Mouse (Mus musculus) lung, embryonic 15.5 days (tissue): ENCODE measurements around the gene Slc7a7. TPM values are rescaled to one million over a fixed set of nuclear protein-coding genes. Genes with fewer than 3 reads are reported as not detected.

Experiments
- ATAC-seq: fragments of 200-750 bp; cut with Nextera tagmentation; 2 replicates; pipeline ENCODE4 v1.8.0; 2017; ENCODE audit warnings: moderate number of reproducible peaks, borderline replicate concordance; ENCODE audit not compliant: low FRiP score, low TSS enrichment; ENCODE audit errors: extremely low read depth
- H3K27ac ChIP-seq: fragments of 300-500 bp; sonication (generic); 2 replicates; pipeline ENCODE4 v1.5.1; 2015; ENCODE audit warnings: moderate library complexity, mild to moderate bottlenecking, inconsistent platforms
- H3K27me3 ChIP-seq: fragments of 300-500 bp; sonication (generic); 2 replicates; pipeline ENCODE4 v1.6.1; 2015; ENCODE audit warnings: inconsistent platforms
- H3K36me3 ChIP-seq: fragments of 300-500 bp; sonication (generic); 2 replicates; pipeline ENCODE4 v1.6.1; 2015; ENCODE audit warnings: inconsistent platforms
- H3K4me1 ChIP-seq: fragments of 300-500 bp; sonication (generic); 2 replicates; pipeline ENCODE4 v1.6.1; 2015; ENCODE audit warnings: inconsistent platforms
- H3K4me2 ChIP-seq: fragments of 300-500 bp; sonication (generic); 2 replicates; pipeline ENCODE4 v1.6.1; 2015; ENCODE audit warnings: inconsistent platforms, mild to moderate bottlenecking, moderate library complexity
- H3K4me3 ChIP-seq: fragments of 300-500 bp; sonication (generic); 2 replicates; pipeline ENCODE4 v1.5.1; 2015; ENCODE audit warnings: mild to moderate bottlenecking, inconsistent platforms
- H3K9ac ChIP-seq: fragments of 300-500 bp; sonication (generic); 2 replicates; pipeline ENCODE4 v1.6.1; 2015; ENCODE audit warnings: inconsistent platforms
- H3K9me3 ChIP-seq: fragments of 300-500 bp; sonication (generic); 2 replicates; pipeline ENCODE4 v1.6.1; 2016; ENCODE audit warnings: inconsistent platforms
- WGBS: fragments of 180-500 bp; shearing (Covaris S2); methylation state at CpG from one replicate; pipeline ENCODE4 v1.1.7; 2015; 5-methylcytosine and 5-hydroxymethylcytosine counted together
- polyA plus RNA-seq: library from polyadenylated mRNA; unstranded; fragments of >200 nt; fragmentation: Nextera tagmentation; extraction: Ambion mirVana; gene quantifications from 2 replicates; pipeline ENCODE4 v1.2.1, GENCODE M21; 2015

Gene Slc7a7
- polyA plus RNA-seq, 1 experiment from 2014 or later, result 11.9 TPM

DNA sequence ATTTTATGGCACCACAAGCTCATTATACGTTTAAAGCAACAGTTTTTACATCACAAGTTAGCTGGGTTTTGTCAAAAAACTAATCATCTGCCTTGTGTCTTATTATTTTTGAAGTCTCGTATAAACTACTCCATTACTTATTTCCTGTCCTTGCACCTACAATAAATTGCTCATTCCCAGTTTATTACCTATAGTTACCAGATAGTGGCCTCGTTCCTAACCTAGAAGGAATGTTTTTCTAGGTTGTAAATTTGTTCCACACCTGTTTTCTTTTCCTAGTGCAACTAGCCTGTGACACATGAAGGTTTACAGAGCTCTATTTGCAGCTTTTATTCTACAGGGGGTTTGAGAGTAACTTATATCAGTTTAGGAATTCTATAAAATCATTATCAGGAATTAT lies 15.9 kb downstream of the Slc7a7 start:
- H3K4me3 ChIP-seq, result no peak overlapping the region
- no peaks in the 10 kb centered on the region for H3K36me3 ChIP-seq
- H3K9ac ChIP-seq, result no peak overlapping the region
- WGBS, result 42% methylated on average over 3 of the region's 3 CpGs
- H3K27ac ChIP-seq, result no peak overlapping the region
- H3K4me2 ChIP-seq, result no peak overlapping the region
- H3K27me3 ChIP-seq, result no peaks in the 10 kb centered on the region
- no peak for ATAC-seq
- peaks cover 6% of the 10 kb centered on the region; the same call in 1 of the 2 replicates for H3K4me1 ChIP-seq
- no peaks in the 10 kb centered on the region for H3K9me3 ChIP-seq

- ATAC-seq, result no peak
- Histone ChIP-seq H3K9ac (no peak overlapping the region), H3K4me2 (no peak overlapping the region), H3K27ac (no peak overlapping the region), H3K4me1 (peaks cover 6% of the 10 kb centered on the region; the same call in 1 of the 2 replicates), H3K9me3 (no peaks in the 10 kb centered on the region), H3K36me3 (no peaks in the 10 kb centered on the region), H3K4me3 (no peak overlapping the region), H3K27me3 (no peaks in the 10 kb centered on the region)
- 36% methylated on average over 8 of the region's 8 CpGs for WGBS
These were observed 18.6 kb downstream of the Slc7a7 start for GRCm38 (mm10) chr14:54398921-54399382.

- no peak for ATAC-seq
These were observed 19.1 kb downstream of the Slc7a7 start for GRCm38 (mm10) chr14:54398528-54398916.

GRCm38 (mm10) chr14:54397872-54398527 lies 19.6 kb downstream of the Slc7a7 start:
- Histone ChIP-seq H3K4me3 (no peak overlapping the region), H3K27ac (no peak overlapping the region), H3K27me3 (no peaks in the 10 kb centered on the region), H3K9ac (no peak overlapping the region), H3K9me3 (no peaks in the 10 kb centered on the region), H3K36me3 (no peaks in the 10 kb centered on the region), H3K4me1 (peaks cover 6% of the 10 kb centered on the region; the same call in 1 of the 2 replicates), H3K4me2 (no peak overlapping the region)
- WGBS, result 72% methylated on average over 7 of the region's 7 CpGs
- no peak for ATAC-seq

More at GRCm38 (mm10) chr14:54398528-54398916, 19.1 kb downstream of the Slc7a7 start:
- peaks cover 6% of the 10 kb centered on the region; the same call in 1 of the 2 replicates for H3K4me1 ChIP-seq
- no peaks in the 10 kb centered on the region for H3K9me3 ChIP-seq
- H3K36me3 ChIP-seq, result no peaks in the 10 kb centered on the region
- H3K27ac ChIP-seq, result no peak overlapping the region
- H3K4me2 ChIP-seq, result no peak overlapping the region
- H3K27me3 ChIP-seq, result no peaks in the 10 kb centered on the region
- 65% methylated on average over 7 of the region's 7 CpGs for WGBS
- no peak overlapping the region for H3K9ac ChIP-seq
- H3K4me3 ChIP-seq, result no peak overlapping the region

GRCm38 (mm10) chr14:54396685-54397084 lies 20.9 kb downstream of the Slc7a7 start:
- peaks cover 6% of the 10 kb centered on the region; the same call in 1 of the 2 replicates for H3K4me1 ChIP-seq
- H3K27ac ChIP-seq, result no peak overlapping the region
- ATAC-seq, result no peak
- H3K4me3 ChIP-seq, result no peak overlapping the region
- H3K27me3 ChIP-seq, result no peaks in the 10 kb centered on the region
- no peak overlapping the region for H3K4me2 ChIP-seq
- no peak overlapping the region for H3K9ac ChIP-seq
- H3K36me3 ChIP-seq, result no peaks in the 10 kb centered on the region
- WGBS, result 75% methylated on average over 7 of the region's 7 CpGs
- no peaks in the 10 kb centered on the region for H3K9me3 ChIP-seq

- H3K27ac ChIP-seq, result no peak overlapping the region
- no peak overlapping the region for H3K4me2 ChIP-seq
- peaks cover 10% of the 10 kb centered on the region for H3K4me1 ChIP-seq
- H3K27me3 ChIP-seq, result no peaks in the 10 kb centered on the region
- no peak overlapping the region for H3K9ac ChIP-seq
- no peak for ATAC-seq
- no peaks in the 10 kb centered on the region for H3K9me3 ChIP-seq
- H3K36me3 ChIP-seq, result no peaks in the 10 kb centered on the region
- no peak overlapping the region for H3K4me3 ChIP-seq
These were observed 23.3 kb downstream of the Slc7a7 start for GRCm38 (mm10) chr14:54394309-54394708.

DNA sequence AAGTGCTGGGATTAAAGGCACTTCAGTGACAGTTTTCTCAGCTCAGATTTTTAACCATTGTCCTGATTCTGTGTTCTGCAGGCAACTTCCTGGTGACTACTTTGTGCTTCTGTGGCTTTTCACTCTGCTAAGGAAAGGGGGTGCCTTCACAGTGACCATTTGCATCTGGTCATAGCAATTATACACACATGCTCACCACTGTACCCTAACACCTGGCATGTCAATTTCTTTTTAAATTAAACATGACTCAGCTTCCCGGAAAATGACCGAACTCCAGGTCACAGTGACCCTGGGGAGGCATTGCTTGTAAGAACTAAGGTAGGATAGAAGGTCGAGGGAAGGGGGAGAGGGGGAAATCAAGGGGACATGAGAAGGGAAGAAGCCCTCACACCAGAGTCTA lies 23.8 kb downstream of the Slc7a7 start:
- Histone ChIP-seq H3K4me1 (peaks cover 4% of the 10 kb centered on the region), H3K27ac (no peak overlapping the region), H3K9me3 (no peaks in the 10 kb centered on the region), H3K4me2 (no peak overlapping the region), H3K36me3 (no peaks in the 10 kb centered on the region), H3K27me3 (no peaks in the 10 kb centered on the region), H3K4me3 (no peak overlapping the region), H3K9ac (no peak overlapping the region)
- 72% methylated on average over 3 of the region's 3 CpGs for WGBS
- ATAC-seq, result no peak

GRCm38 (mm10) chr14:54390843-54391242 lies 26.7 kb downstream of the Slc7a7 start:
- Histone ChIP-seq H3K4me2 (no peak overlapping the region), H3K27me3 (no peaks in the 10 kb centered on the region), H3K4me1 (peaks cover 4% of the 10 kb centered on the region; the same call in 1 of the 2 replicates), H3K4me3 (no peak overlapping the region), H3K27ac (no peak overlapping the region), H3K9ac (no peak overlapping the region), H3K9me3 (no peaks in the 10 kb centered on the region), H3K36me3 (no peaks in the 10 kb centered on the region)
- ATAC-seq, result no peak
- WGBS, result 41% methylated on average over 6 of the region's 6 CpGs

DNA sequence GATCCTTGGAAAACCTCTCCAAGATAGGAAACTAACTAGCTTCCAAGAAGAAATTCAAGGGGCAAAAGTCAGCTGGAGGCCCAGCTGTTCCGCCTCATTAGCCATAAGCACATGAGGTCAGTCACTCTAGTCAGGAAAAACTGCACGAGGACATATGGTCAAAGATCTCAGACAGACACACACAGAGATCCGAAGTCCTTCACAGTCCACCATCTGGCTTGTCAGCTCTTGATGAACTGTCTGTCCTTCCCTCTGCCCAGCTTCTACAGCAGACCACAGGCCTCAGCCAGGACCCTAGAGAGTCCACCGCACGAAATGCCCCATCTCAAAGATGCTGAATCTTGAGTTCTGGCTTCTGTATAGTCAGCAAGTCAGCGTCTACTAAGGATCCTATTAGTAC lies 30.0 kb downstream of the Slc7a7 start:
- Histone ChIP-seq H3K9me3 (no peaks in the 10 kb centered on the region), H3K4me2 (no peak overlapping the region), H3K9ac (no peak overlapping the region), H3K27me3 (no peaks in the 10 kb centered on the region), H3K4me3 (no peak overlapping the region), H3K4me1 (peaks cover 4% of the 10 kb centered on the region; the same call in 1 of the 2 replicates), H3K36me3 (no peaks in the 10 kb centered on the region), H3K27ac (no peak overlapping the region)
- no peak for ATAC-seq
- WGBS, result 75% methylated on average over 6 of the region's 6 CpGs

DNA sequence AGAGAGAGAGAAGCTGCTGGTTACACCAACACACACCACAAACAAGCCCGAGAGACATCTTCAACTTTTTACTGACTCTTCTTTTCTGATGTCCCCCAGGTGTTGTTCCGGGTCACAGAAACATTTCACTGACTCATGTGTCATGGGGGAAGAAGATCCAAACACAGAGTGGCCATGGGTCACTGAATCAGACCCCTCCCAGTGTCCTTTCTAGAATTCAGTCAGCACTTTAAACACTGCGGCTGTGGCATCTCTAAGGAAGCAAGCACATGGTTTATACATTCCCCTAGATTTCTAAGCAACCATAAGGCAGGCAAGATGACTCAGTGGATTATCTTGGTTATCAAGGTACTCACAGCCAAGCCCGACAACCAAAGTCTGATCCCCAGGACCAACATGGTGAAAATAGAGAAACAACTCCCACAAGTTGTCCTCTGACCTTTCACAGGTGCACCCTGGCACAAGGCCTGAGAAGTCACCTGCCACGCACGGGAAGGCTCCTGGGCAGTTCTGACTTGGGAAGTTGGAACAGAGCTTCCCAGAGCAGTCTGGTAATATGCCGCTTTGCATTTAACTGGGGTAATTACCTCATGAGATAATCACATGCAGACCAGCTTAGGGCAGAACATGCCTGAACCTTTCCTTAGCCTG lies 31.5 kb downstream of the Slc7a7 start:
- no peaks in the 10 kb centered on the region for H3K27me3 ChIP-seq
- no peak for ATAC-seq

GRCm38 (mm10) chr14:54384396-54384795 lies 33.2 kb downstream of the Slc7a7 start:
- H3K4me1 ChIP-seq, result 0 out of 2 replicates have a peak, but pooled peaks cover 4% of the 10 kb centered on the region
- WGBS, result 86% methylated on average over 8 of the region's 8 CpGs

More for the DNA sequence above, 31.5 kb downstream of the Slc7a7 start:
- 84% methylated on average over 7 of the region's 7 CpGs for WGBS
- no peak overlapping the region for H3K4me3 ChIP-seq
- H3K9me3 ChIP-seq, result no peaks in the 10 kb centered on the region
- H3K36me3 ChIP-seq, result no peaks in the 10 kb centered on the region
- H3K9ac ChIP-seq, result no peak overlapping the region
- H3K4me1 ChIP-seq, result peaks cover 7% of the 10 kb centered on the region; the same call in 1 of the 2 replicates
- no peak overlapping the region for H3K4me2 ChIP-seq
- no peak overlapping the region for H3K27ac ChIP-seq

DNA sequence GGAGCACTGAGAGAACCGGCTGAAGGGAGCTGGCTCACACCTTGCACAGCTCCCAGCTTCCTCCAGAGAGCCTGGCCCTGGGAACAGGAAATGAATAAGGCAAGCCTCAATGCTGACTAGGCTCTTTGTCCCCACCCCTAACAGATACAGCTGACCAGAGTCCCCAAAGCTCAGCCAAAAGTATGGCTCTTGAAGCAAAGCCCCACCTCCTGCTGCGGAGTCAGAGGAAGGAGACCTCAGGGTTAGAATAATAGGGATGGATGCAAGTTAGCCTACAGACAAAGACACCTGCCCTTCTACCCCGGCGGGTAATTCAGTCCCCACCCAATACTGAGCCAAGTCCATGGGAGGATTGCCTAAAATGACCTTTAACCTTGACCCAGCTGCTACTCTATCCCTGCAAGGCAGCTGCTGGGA lies 34.2 kb downstream of the Slc7a7 start:
- no peaks in the 10 kb centered on the region for H3K27me3 ChIP-seq
- no peak overlapping the region for H3K27ac ChIP-seq
- 0 out of 2 replicates have a peak, but pooled peaks have one; percentile 5 for ATAC-seq
- no peak overlapping the region for H3K4me3 ChIP-seq
- no peak overlapping the region for H3K9ac ChIP-seq
- H3K4me2 ChIP-seq, result no peak overlapping the region
- no peaks in the 10 kb centered on the region for H3K36me3 ChIP-seq
- H3K9me3 ChIP-seq, result no peaks in the 10 kb centered on the region
- H3K4me1 ChIP-seq, result 0 out of 2 replicates have a peak, but pooled peaks cover 4% of the 10 kb centered on the region
- WGBS, result 63% methylated on average over 4 of the region's 4 CpGs

More at GRCm38 (mm10) chr14:54384396-54384795, 33.2 kb downstream of the Slc7a7 start:
- H3K9ac ChIP-seq, result no peak overlapping the region
- no peak overlapping the region for H3K27ac ChIP-seq
- H3K4me3 ChIP-seq, result no peak overlapping the region
- no peak overlapping the region for H3K4me2 ChIP-seq
- H3K27me3 ChIP-seq, result no peaks in the 10 kb centered on the region
- no peaks in the 10 kb centered on the region for H3K36me3 ChIP-seq
- ATAC-seq, result no peak
- no peaks in the 10 kb centered on the region for H3K9me3 ChIP-seq
